8 mouse cellular contexts compared by ENCODE assay signal in genomic region chr16:31598409-31598988, GRCm38 (mm10).
DNase-seq lines count a peak whose midpoint lies in the region; ATAC-seq lines count a peak whose summit lies in the region.

No protein-coding gene starts in this region.

- WGBS in liver, embryonic 12.5 days (ENCODE audit: insufficient replicate concordance): 32% methylated on average over 9 of the region's 9 CpGs
- WGBS in forebrain, embryonic 12.5 days: 86% methylated on average over 9 of the region's 9 CpGs

- H3K4me3 ChIP-seq in liver, embryonic 12.5 days: peak overlapping the region; percentile 18; the same call in 1 of the 2 replicates
- no peak overlapping the region for H3K4me3 ChIP-seq in forebrain, embryonic 12.5 days (replicated peaks)

- peak; percentile 99 for ATAC-seq in liver, embryonic 12.5 days
- no peak for ATAC-seq in monocyte, adult 5-6 weeks (replicated peaks; ENCODE audit: insufficient number of reproducible peaks, low FRiP score, low TSS enrichment, poor library complexity, severe bottlenecking)
- ATAC-seq in forebrain, embryonic 12.5 days (ENCODE audit: low FRiP score): no peak
- no peak for ATAC-seq in inflammation-experienced regulatory T-cells, adult 6 months

- peak overlapping the region; percentile 93 for H3K27ac ChIP-seq in liver, embryonic 12.5 days
- H3K27ac ChIP-seq in forebrain, embryonic 12.5 days: no peak overlapping the region

- peak overlapping the region; percentile 68 for H3K9ac ChIP-seq in liver, embryonic 12.5 days
- H3K9ac ChIP-seq in forebrain, embryonic 12.5 days: no peak overlapping the region

- no peaks in the 10 kb centered on the region for H3K36me3 ChIP-seq in liver, embryonic 12.5 days
- no peaks in the 10 kb centered on the region for H3K36me3 ChIP-seq in forebrain, embryonic 12.5 days (replicated peaks)

- H3K4me2 ChIP-seq in liver, embryonic 12.5 days: peak overlapping the region; percentile 65
- H3K4me2 ChIP-seq in forebrain, embryonic 12.5 days: no peak overlapping the region

- peaks cover 59% of the 10 kb centered on the region for H3K4me1 ChIP-seq in liver, embryonic 12.5 days
- peaks cover 5% of the 10 kb centered on the region for H3K4me1 ChIP-seq in forebrain, embryonic 12.5 days

- no peaks in the 10 kb centered on the region for H3K9me3 ChIP-seq in liver, embryonic 12.5 days (replicated peaks)
- H3K9me3 ChIP-seq in forebrain, embryonic 12.5 days: no peaks in the 10 kb centered on the region

- peak; percentile 60 for DNase-seq in left cerebral cortex, postnatal 4 days
- no peak for DNase-seq in left cerebral cortex, postnatal 14 days (ENCODE audit: low spot score in 2 of 2)
- peak; percentile 89 for DNase-seq in c-Kit-positive CD71-positive TER-119-positive erythroid progenitor cells, embryonic 14.5 days (ENCODE audit: low spot score)
- peak; percentile 94 for DNase-seq in fibroblast of lung, adult 2 months (ENCODE audit: low read depth)

- intact Hi-C loops in left cerebral cortex, postnatal 4 days (cut with DNase I): no loop called here
- intact Hi-C loops in left cerebral cortex, postnatal 14 days (cut with DNase I): no loop called here

- H3K27me3 ChIP-seq in liver, embryonic 12.5 days (replicated peaks): 0 out of 2 replicates have a peak, but pooled peaks cover 14% of the 10 kb centered on the region
- H3K27me3 ChIP-seq in forebrain, embryonic 12.5 days: peaks cover 5% of the 10 kb centered on the region; the same call in 1 of the 2 replicates

Comparison
In these comparisons a context has a peak if more than half of its experiments do, and no peak if none do; other contexts are left out.
1. DNase-seq: peak in left cerebral cortex, postnatal 4 days (single experiment), c-Kit-positive CD71-positive TER-119-positive erythroid progenitor cells, embryonic 14.5 days (single experiment) and fibroblast of lung, adult 2 months (single experiment); none in left cerebral cortex, postnatal 14 days (0 of 2).